Mouse (Mus musculus) kidney, adult 8-10 months (tissue): ENCODE measurements around the gene Atg16l2.

Experiments used
- DNase-seq, 2 experiments: peaks; one replicate each; pipeline ENCODE4 v3.0.0; 2022

Atg16l2 gene

GRCm38 (mm10) chr7:101213515-101214263, 88.4 kb downstream of the Atg16l2 start:
- no peak for DNase-seq
